Mouse (Mus musculus): ENCODE measurements around the gene Tshz2. TPM values are rescaled to one million over a fixed set of nuclear protein-coding genes. Genes with fewer than 3 reads are reported as not detected.

Gene Tshz2
- polyA plus RNA-seq, 2 experiments: 0.43 to 1.5 TPM

GRCm38 (mm10) chr2:169907979-169908378, 275.2 kb downstream of the Tshz2 start:
- Histone ChIP-seq H3K36me3 (replicated peaks; ENCODE audit: control insufficient read depth, insufficient read depth, low read depth) (no peaks in the 10 kb centered on the region), H3K9me3 (ENCODE audit: control insufficient read depth, low read length) (no peaks in the 10 kb centered on the region), H3K27me3 (ENCODE audit: control insufficient read depth, insufficient read depth, low read length) (no peaks in the 10 kb centered on the region), H3K9ac (replicated peaks) (no peak overlapping the region), H3K27ac (no peak overlapping the region), H3K4me3 (ENCODE audit: insufficient read depth in 1 of 2, low read depth in 2 of 2, low read length in 2 of 2) (no peak overlapping the region), H3K4me2 (ENCODE audit: low read depth) (no peak overlapping the region), H3K4me1 (replicated peaks; ENCODE audit: control insufficient read depth in 2 of 2, insufficient read depth in 2 of 2, low read length in 1 of 2) (no peaks in the 10 kb centered on the region)
- DNase-seq (ENCODE audit: low read depth in 3 of 3, low spot score in 3 of 3) (no peak), ATAC-seq (ENCODE audit: insufficient read depth) (no peak)
- 55% methylated on average over 7 of the region's 7 CpGs for WGBS (ENCODE audit: insufficient replicate concordance)
- TF ChIP-seq EP300 (IDR thresholded peaks at IDR 0.05; ENCODE audit: low read depth): no peak
- TF ChIP-seq CTCF (IDR thresholded peaks at IDR 0.05; ENCODE audit: low read depth): no peak

GRCm38 (mm10) chr2:169910606-169911005, 277.8 kb downstream of the Tshz2 start:
- H3K4me2 ChIP-seq (ENCODE audit: low read depth): no peak overlapping the region
- no peaks in the 10 kb centered on the region for H3K4me1 ChIP-seq (replicated peaks; ENCODE audit: control insufficient read depth in 2 of 2, insufficient read depth in 2 of 2, low read length in 1 of 2)
- no peaks in the 10 kb centered on the region for H3K27me3 ChIP-seq (ENCODE audit: control insufficient read depth, insufficient read depth, low read length)
- no peak overlapping the region for H3K27ac ChIP-seq
- no peaks in the 10 kb centered on the region for H3K9me3 ChIP-seq (ENCODE audit: control insufficient read depth, low read length)
- DNase-seq (ENCODE audit: low read depth in 3 of 3, low spot score in 3 of 3) (no peak), ATAC-seq (ENCODE audit: insufficient read depth) (no peak)
- H3K9ac ChIP-seq (replicated peaks): no peak overlapping the region
- 46% methylated on average over 4 of the region's 4 CpGs for WGBS (ENCODE audit: insufficient replicate concordance)
- no peaks in the 10 kb centered on the region for H3K36me3 ChIP-seq (replicated peaks; ENCODE audit: control insufficient read depth, insufficient read depth, low read depth)
- H3K4me3 ChIP-seq (ENCODE audit: insufficient read depth in 1 of 2, low read depth in 2 of 2, low read length in 2 of 2): no peak overlapping the region
- no peak for TF ChIP-seq EP300 (IDR thresholded peaks at IDR 0.05; ENCODE audit: low read depth)
- no peak for TF ChIP-seq CTCF (IDR thresholded peaks at IDR 0.05; ENCODE audit: low read depth)

GRCm38 (mm10) chr2:169912826-169913225, 280.0 kb downstream of the Tshz2 start:
- Histone ChIP-seq H3K36me3 (replicated peaks; ENCODE audit: control insufficient read depth, insufficient read depth, low read depth) (no peaks in the 10 kb centered on the region), H3K9ac (replicated peaks) (no peak overlapping the region), H3K9me3 (ENCODE audit: control insufficient read depth, low read length) (no peaks in the 10 kb centered on the region), H3K27me3 (ENCODE audit: control insufficient read depth, insufficient read depth, low read length) (no peaks in the 10 kb centered on the region), H3K4me1 (replicated peaks; ENCODE audit: control insufficient read depth in 2 of 2, insufficient read depth in 2 of 2, low read length in 1 of 2) (no peaks in the 10 kb centered on the region), H3K4me3 (ENCODE audit: insufficient read depth in 1 of 2, low read depth in 2 of 2, low read length in 2 of 2) (no peak overlapping the region), H3K4me2 (ENCODE audit: low read depth) (no peak overlapping the region), H3K27ac (no peak overlapping the region)
- 76% methylated on average over 14 of the region's 14 CpGs for WGBS (ENCODE audit: insufficient replicate concordance)
- no peak for TF ChIP-seq CTCF (IDR thresholded peaks at IDR 0.05; ENCODE audit: low read depth)
- TF ChIP-seq EP300 (IDR thresholded peaks at IDR 0.05; ENCODE audit: low read depth): no peak
- DNase-seq (ENCODE audit: low read depth in 3 of 3, low spot score in 3 of 3) (no peak), ATAC-seq (ENCODE audit: insufficient read depth) (no peak)

GRCm38 (mm10) chr2:169914903-169915302, 282.1 kb downstream of the Tshz2 start:
- WGBS (ENCODE audit: insufficient replicate concordance): 70% methylated on average over 8 of the region's 8 CpGs
- TF ChIP-seq EP300 (IDR thresholded peaks at IDR 0.05; ENCODE audit: low read depth) (no peak), CTCF (IDR thresholded peaks at IDR 0.05; ENCODE audit: low read depth) (no peak)

GRCm38 (mm10) chr2:169915326-169915725, 282.5 kb downstream of the Tshz2 start:
- Histone ChIP-seq H3K4me3 (ENCODE audit: insufficient read depth in 1 of 2, low read depth in 2 of 2, low read length in 2 of 2) (no peak overlapping the region), H3K27ac (no peak overlapping the region), H3K9ac (replicated peaks) (no peak overlapping the region), H3K4me2 (ENCODE audit: low read depth) (no peak overlapping the region), H3K4me1 (replicated peaks; ENCODE audit: control insufficient read depth in 2 of 2, insufficient read depth in 2 of 2, low read length in 1 of 2) (no peaks in the 10 kb centered on the region), H3K27me3 (ENCODE audit: control insufficient read depth, insufficient read depth, low read length) (no peaks in the 10 kb centered on the region), H3K9me3 (ENCODE audit: control insufficient read depth, low read length) (no peaks in the 10 kb centered on the region), H3K36me3 (replicated peaks; ENCODE audit: control insufficient read depth, insufficient read depth, low read depth) (no peaks in the 10 kb centered on the region)
- TF ChIP-seq EP300 (IDR thresholded peaks at IDR 0.05; ENCODE audit: low read depth): no peak
- TF ChIP-seq CTCF (IDR thresholded peaks at IDR 0.05; ENCODE audit: low read depth): no peak
- DNase-seq (ENCODE audit: low read depth in 3 of 3, low spot score in 3 of 3): no peak
- ATAC-seq (ENCODE audit: insufficient read depth): no peak
- WGBS (ENCODE audit: insufficient replicate concordance): 75% methylated on average over 13 of the region's 13 CpGs

More at GRCm38 (mm10) chr2:169914903-169915302, 282.1 kb downstream of the Tshz2 start:
- DNase-seq (ENCODE audit: low read depth in 3 of 3, low spot score in 3 of 3): no peak
- Histone ChIP-seq H3K27me3 (ENCODE audit: control insufficient read depth, insufficient read depth, low read length) (no peaks in the 10 kb centered on the region), H3K4me2 (ENCODE audit: low read depth) (no peak overlapping the region), H3K4me1 (replicated peaks; ENCODE audit: control insufficient read depth in 2 of 2, insufficient read depth in 2 of 2, low read length in 1 of 2) (no peaks in the 10 kb centered on the region), H3K27ac (no peak overlapping the region), H3K9me3 (ENCODE audit: control insufficient read depth, low read length) (no peaks in the 10 kb centered on the region), H3K36me3 (replicated peaks; ENCODE audit: control insufficient read depth, insufficient read depth, low read depth) (no peaks in the 10 kb centered on the region), H3K4me3 (ENCODE audit: insufficient read depth in 1 of 2, low read depth in 2 of 2, low read length in 2 of 2) (no peak overlapping the region), H3K9ac (replicated peaks) (no peak overlapping the region)
- ATAC-seq (ENCODE audit: insufficient read depth): no peak

Data from liver, embryonic 14.5 days (tissue).